Mouse (Mus musculus) bone marrow macrophage, adult 2 months (primary cell): ENCODE data around the gene Tbxas1. TPM values are rescaled to one million over a fixed set of nuclear protein-coding genes. Genes with fewer than 3 reads are reported as not detected.

Experiments
- H3K27ac ChIP-seq: 2 replicates; pipeline ENCODE4 v1.5.1; 2012; ENCODE audit warnings: low read depth, low read length; ENCODE audit not compliant: insufficient read depth
- H3K4me1 ChIP-seq: 2 replicates; pipeline ENCODE4 v1.6.1; 2012; ENCODE audit warnings: low read length; ENCODE audit not compliant: control insufficient read depth, insufficient read depth
- H3K4me3 ChIP-seq: 2 replicates; pipeline ENCODE4 v1.5.1; 2012; ENCODE audit warnings: mild to moderate bottlenecking, low read length, moderate library complexity; ENCODE audit not compliant: insufficient read depth
- CTCF ChIP-seq: IDR thresholded peaks from 2 replicates; pipeline ENCODE4 v1.5.1; 2012; ENCODE audit warnings: low read depth, mild to moderate bottlenecking, low read length, moderate library complexity
- POLR2A ChIP-seq: IDR thresholded peaks from 2 replicates; pipeline ENCODE4 v1.6.1; 2012; ENCODE audit warnings: mild to moderate bottlenecking, low read depth, low read length, borderline replicate concordance
- polyA plus RNA-seq: library from polyadenylated mRNA; stranded (reverse); fragments of >200 nt; gene quantifications from 2 replicates; pipeline ENCODE4 v1.2.4, GENCODE M21; 2012; ENCODE audit not compliant: missing spikeins, insufficient read depth, insufficient read length

The Tbxas1 gene
- polyA plus RNA-seq, 1 experiment = 115 TPM

DNA sequence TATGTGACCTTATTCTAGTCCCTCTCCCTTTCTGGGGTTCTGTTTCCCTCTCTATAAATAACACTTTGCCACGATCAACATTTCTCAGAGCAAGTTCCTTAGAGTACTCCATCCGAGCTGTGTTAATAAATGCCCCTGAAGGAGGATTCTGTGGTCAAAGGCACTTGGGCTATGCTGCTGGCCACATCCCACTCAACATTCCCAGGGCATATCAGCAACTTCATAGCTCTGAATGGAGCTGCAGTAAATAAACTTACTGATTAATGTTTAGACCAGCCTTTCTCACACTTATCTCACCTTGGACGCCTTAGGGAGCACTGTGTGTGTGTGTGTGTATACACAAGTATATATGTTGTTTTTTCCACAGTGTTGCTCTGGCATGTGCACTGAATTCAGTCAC, 42.2 kb downstream of the Tbxas1 start:
- H3K4me3 ChIP-seq = no peak overlapping the region
- no peak overlapping the region for H3K27ac ChIP-seq
- TF ChIP-seq CTCF = no peak
- no peak for TF ChIP-seq POLR2A
- peaks cover 27% of the 10 kb centered on the region for H3K4me1 ChIP-seq

- peaks cover 23% of the 10 kb centered on the region for H3K4me1 ChIP-seq
- TF ChIP-seq POLR2A (no peak), CTCF (no peak)
- peak overlapping the region; percentile 69 for H3K27ac ChIP-seq
- H3K4me3 ChIP-seq = peak overlapping the region; percentile 59
Measured at GRCm38 (mm10) chr6:38918728-38919127, 43.5 kb downstream of the Tbxas1 start.

GRCm38 (mm10) chr6:38919135-38919740, 44.0 kb downstream of the Tbxas1 start:
- peak overlapping the region; percentile 59 for H3K4me3 ChIP-seq
- H3K27ac ChIP-seq = peak overlapping the region; percentile 69
- no peak for TF ChIP-seq POLR2A
- no peak for TF ChIP-seq CTCF
- H3K4me1 ChIP-seq = peaks cover 23% of the 10 kb centered on the region

- H3K4me1 ChIP-seq = peaks cover 23% of the 10 kb centered on the region
- peak overlapping the region; percentile 59 for H3K4me3 ChIP-seq
- no peak overlapping the region for H3K27ac ChIP-seq
- TF ChIP-seq POLR2A = no peak
Measured at GRCm38 (mm10) chr6:38920141-38920540, 44.9 kb downstream of the Tbxas1 start.

- Histone ChIP-seq H3K27ac (no peak overlapping the region), H3K4me3 (no peak overlapping the region), H3K4me1 (peaks cover 23% of the 10 kb centered on the region)
- TF ChIP-seq POLR2A (no peak), CTCF (no peak)
Measured at GRCm38 (mm10) chr6:38921095-38921809, 46.0 kb downstream of the Tbxas1 start.

GRCm38 (mm10) chr6:38921810-38922116, 46.6 kb downstream of the Tbxas1 start:
- Histone ChIP-seq H3K27ac (no peak overlapping the region), H3K4me1 (peaks cover 23% of the 10 kb centered on the region), H3K4me3 (no peak overlapping the region)
- TF ChIP-seq POLR2A (no peak), CTCF (no peak)

- H3K4me1 ChIP-seq = peaks cover 18% of the 10 kb centered on the region
- TF ChIP-seq CTCF (no peak), POLR2A (no peak)
- no peak overlapping the region for H3K27ac ChIP-seq
- H3K4me3 ChIP-seq = no peak overlapping the region
Measured at GRCm38 (mm10) chr6:38922517-38922916, 47.3 kb downstream of the Tbxas1 start.

DNA sequence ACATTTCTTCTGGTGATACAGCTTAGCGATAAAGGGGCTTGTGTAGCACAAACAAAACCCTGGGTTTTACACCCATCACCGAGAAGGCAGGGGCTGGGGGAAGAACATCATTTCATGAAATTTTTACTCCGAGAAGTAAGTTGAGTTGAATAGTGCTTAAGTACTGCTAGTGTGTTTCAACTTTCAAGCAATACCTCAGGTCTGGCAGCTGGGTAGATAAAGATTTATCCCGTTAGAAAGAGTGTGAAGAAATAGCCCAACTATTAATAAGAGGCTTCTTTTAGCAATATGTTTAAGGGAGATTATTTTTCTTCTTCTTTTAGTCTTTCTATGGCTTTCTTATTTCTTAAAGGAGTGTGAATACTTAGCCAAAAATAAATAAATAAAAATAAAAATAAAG, 48.2 kb downstream of the Tbxas1 start:
- peaks cover 9% of the 10 kb centered on the region for H3K4me1 ChIP-seq
- TF ChIP-seq CTCF = no peak
- TF ChIP-seq POLR2A = no peak
- no peak overlapping the region for H3K27ac ChIP-seq
- no peak overlapping the region for H3K4me3 ChIP-seq

DNA sequence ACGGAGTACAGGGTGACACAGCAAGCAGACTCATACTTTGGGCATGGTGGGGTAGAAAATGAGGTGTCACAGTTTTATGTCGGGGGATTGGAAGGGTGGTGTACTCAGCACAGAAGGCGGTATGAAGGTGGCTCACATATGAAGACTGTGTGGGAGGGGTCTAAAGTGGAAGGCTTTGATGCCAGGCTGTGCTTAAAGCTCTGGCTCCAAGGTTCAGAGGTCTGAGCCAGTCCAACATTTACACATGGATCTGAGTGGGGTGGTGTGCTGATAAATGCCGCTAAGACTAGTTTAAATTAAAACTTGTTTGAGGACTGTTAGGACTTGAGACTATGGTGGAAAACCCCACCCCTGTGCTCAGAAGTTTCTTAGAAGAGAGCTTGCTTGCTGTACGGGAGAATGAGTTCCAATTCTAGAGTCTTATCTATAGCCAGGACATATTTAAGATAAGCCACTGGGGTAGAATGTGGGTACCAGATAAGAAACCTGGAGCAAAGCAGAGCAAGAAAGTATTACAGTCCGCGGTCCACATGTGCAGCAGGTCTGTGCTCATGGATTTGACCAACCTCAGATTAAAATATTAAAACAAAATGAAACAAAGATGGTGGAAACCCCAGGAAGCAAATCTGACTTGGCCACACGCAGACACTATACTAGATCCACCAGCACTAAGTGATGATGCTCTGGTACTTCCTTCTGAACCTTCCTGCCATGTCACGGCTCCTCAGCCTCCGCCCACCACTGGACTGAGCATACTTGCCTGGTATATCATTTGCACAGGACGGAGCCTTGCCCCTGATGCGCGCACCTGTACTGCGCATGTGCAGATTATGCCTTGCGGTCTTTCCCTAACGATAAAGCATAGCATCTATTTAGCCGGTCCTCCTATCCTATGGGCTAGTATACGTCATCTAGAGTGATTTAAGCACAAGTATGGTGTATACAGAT, 48.9 kb downstream of the Tbxas1 start:
- TF ChIP-seq CTCF (no peak), POLR2A (no peak)
- Histone ChIP-seq H3K4me1 (peaks cover 7% of the 10 kb centered on the region), H3K4me3 (no peak overlapping the region), H3K27ac (no peak overlapping the region)

DNA sequence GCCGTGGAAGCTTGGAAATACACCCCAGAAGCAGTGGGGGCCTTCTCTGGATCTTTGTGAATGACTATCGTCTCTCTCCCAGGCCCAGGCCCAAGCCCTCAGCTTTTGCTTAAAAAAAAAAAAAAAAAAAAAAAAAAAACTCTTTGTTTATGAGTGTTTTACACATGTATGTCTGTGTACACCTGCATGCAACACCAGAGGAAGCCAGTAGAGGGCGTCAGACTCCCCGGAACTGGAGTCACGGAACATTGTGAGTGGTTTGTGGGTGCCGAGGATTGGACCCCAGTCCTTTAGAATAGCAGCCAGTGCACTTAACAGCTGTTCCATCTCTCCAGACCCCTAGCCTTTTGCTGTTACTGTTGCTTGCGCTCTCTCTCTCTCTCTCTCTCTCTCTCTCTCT, 50.5 kb downstream of the Tbxas1 start:
- no peak overlapping the region for H3K4me3 ChIP-seq
- H3K27ac ChIP-seq = no peak overlapping the region
- TF ChIP-seq POLR2A = no peak
- peak; percentile 22; the same call in 1 of the 2 replicates for TF ChIP-seq CTCF
- no peaks in the 10 kb centered on the region; the same call in 1 of the 2 replicates for H3K4me1 ChIP-seq
